ENCODE assay signal across 28 mouse cellular contexts in genomic region chr13:116948299-116948659, GRCm38 (mm10).
DNase-seq lines count a peak whose midpoint lies in the region; ATAC-seq and TF ChIP-seq lines count a peak whose summit lies in the region.
"Had no signal": no experiment of that assay in that cellular context is flagged by ENCODE, and none has a peak within 500 bp of the region (broad histone marks: within the 10 kb centered on the region; RNA-seq: fewer than 3 reads in every experiment).

No protein-coding gene starts in this region.

- 56% methylated on average over 5 of the region's 5 CpGs for WGBS in kidney, embryonic 14.5 days
- WGBS in lung, embryonic 14.5 days: 49% methylated on average over 5 of the region's 5 CpGs
- WGBS in lung, adult 2 months: 46% methylated on average over 5 of the region's 5 CpGs

- intact Hi-C loops in gastrocnemius, adult 2 months (cut with DNase I): no loop called here
- intact Hi-C loops in gastrocnemius, postnatal 14 days (cut with DNase I; ENCODE audit: low total_unique reads): no loop called here

- no peak for ATAC-seq in kidney, embryonic 14.5 days (ENCODE audit: low FRiP score, low TSS enrichment)
- ATAC-seq in lung, embryonic 14.5 days (ENCODE audit: insufficient read depth): peak; percentile 8; the same call in 1 of the 2 replicates
- ATAC-seq: forebrain, embryonic 16.5 days; inflammation-experienced regulatory T-cells, adult 6 months; midbrain, embryonic 13.5 days had no signal

- H3K9ac ChIP-seq in kidney, embryonic 14.5 days (ENCODE audit: low read depth, low read length): no peak overlapping the region
- no peak overlapping the region for H3K9ac ChIP-seq in lung, embryonic 14.5 days
- H3K9ac ChIP-seq: embryonic facial prominence, embryonic 13.5 days; heart, embryonic 12.5 days; hindbrain, embryonic 15.5 days; liver, embryonic 15.5 days; midbrain, embryonic 13.5 days; neural tube, embryonic 13.5 days had no signal

- DNase-seq in gastrocnemius, adult 2 months: no peak
- no peak for DNase-seq in gastrocnemius, postnatal 14 days
- DNase-seq in kidney, postnatal 36 days: no peak
- DNase-seq in lung, embryonic 14.5 days: no peak
- no peak for DNase-seq in lung, adult 2 months
- no peak for DNase-seq in adrenal gland, adult 8-10 months
- DNase-seq: adrenal gland, postnatal 25 days; cerebellum, adult 11-12 months; heart, postnatal 14 days; layer of hippocampus, adult 9-11 months; lung, postnatal 36 days; right cerebral cortex, postnatal 4 days; thymus, adult 18-20 months; thymus, postnatal 36 days had no signal

- H3K36me3 ChIP-seq in kidney, embryonic 14.5 days (ENCODE audit: control insufficient read depth, insufficient read depth, low read length): no peaks in the 10 kb centered on the region
- H3K36me3 ChIP-seq in lung, embryonic 14.5 days (ENCODE audit: insufficient read depth): no peaks in the 10 kb centered on the region
- H3K36me3 ChIP-seq: embryonic facial prominence, embryonic 13.5 days; heart, embryonic 12.5 days; hindbrain, embryonic 10.5 days; hindbrain, embryonic 15.5 days; liver, embryonic 15.5 days; midbrain, embryonic 13.5 days; neural tube, embryonic 13.5 days had no signal

- TF ChIP-seq POLR2A in lung, adult 2 months (IDR thresholded peaks at IDR 0.05; ENCODE audit: borderline replicate concordance, extremely low read depth, low read depth, low read length): no peak

- no peak for TF ChIP-seq CTCF in gastrocnemius, adult 2 months (IDR thresholded peaks at IDR 0.05)
- no peak for TF ChIP-seq CTCF in lung, embryonic 14.5 days (IDR thresholded peaks at IDR 0.05; ENCODE audit: low read depth)
- TF ChIP-seq CTCF in lung, adult 2 months (IDR thresholded peaks at IDR 0.05; ENCODE audit: insufficient read depth, low read length): no peak

- H3K9me3 ChIP-seq in kidney, embryonic 14.5 days (ENCODE audit: control insufficient read depth, low read length): no peaks in the 10 kb centered on the region
- H3K9me3 ChIP-seq in lung, embryonic 14.5 days (ENCODE audit: low read depth, low read length): no peaks in the 10 kb centered on the region
- H3K9me3 ChIP-seq: embryonic facial prominence, embryonic 13.5 days; heart, embryonic 12.5 days; hindbrain, embryonic 10.5 days; hindbrain, embryonic 15.5 days; liver, embryonic 15.5 days; megakaryocyte, embryonic 14.5 days; midbrain, embryonic 13.5 days; neural tube, embryonic 13.5 days had no signal

- H3K4me1 ChIP-seq in kidney, embryonic 14.5 days (ENCODE audit: control insufficient read depth, insufficient read depth, low read length): peaks cover 19% of the 10 kb centered on the region
- H3K4me1 ChIP-seq in lung, embryonic 14.5 days (ENCODE audit: insufficient read depth): no peaks in the 10 kb centered on the region; the same call in 1 of the 2 replicates
- no peaks in the 10 kb centered on the region for H3K4me1 ChIP-seq in lung, adult 2 months (ENCODE audit: control insufficient read depth, insufficient read depth, low read length)
- H3K4me1 ChIP-seq: hindbrain, embryonic 10.5 days; liver, embryonic 15.5 days; megakaryocyte, embryonic 14.5 days had no signal

- peak overlapping the region; percentile 6; the same call in 1 of the 2 replicates for H3K27ac ChIP-seq in gastrocnemius, adult 2 months
- peak overlapping the region; percentile 75 for H3K27ac ChIP-seq in kidney, embryonic 14.5 days (ENCODE audit: low read depth, low read length)
- no peak overlapping the region for H3K27ac ChIP-seq in lung, embryonic 14.5 days (ENCODE audit: low read depth)
- H3K27ac ChIP-seq: hindbrain, embryonic 10.5 days; hindbrain, embryonic 15.5 days; liver, embryonic 15.5 days; midbrain, embryonic 13.5 days; stomach, postnatal 0 days had no signal

- no peak overlapping the region for H3K4me2 ChIP-seq in kidney, embryonic 14.5 days (replicated peaks; ENCODE audit: low read depth, low read length)
- no peak overlapping the region for H3K4me2 ChIP-seq in lung, embryonic 14.5 days
- H3K4me2 ChIP-seq: embryonic facial prominence, embryonic 13.5 days; heart, embryonic 12.5 days; hindbrain, embryonic 15.5 days; liver, embryonic 15.5 days; midbrain, embryonic 13.5 days; neural tube, embryonic 13.5 days had no signal

- H3K27me3 ChIP-seq in kidney, embryonic 14.5 days (ENCODE audit: control insufficient read depth, insufficient read depth, low read length): no peaks in the 10 kb centered on the region
- no peaks in the 10 kb centered on the region for H3K27me3 ChIP-seq in lung, embryonic 14.5 days (ENCODE audit: insufficient read depth, low read length)
- H3K27me3 ChIP-seq: embryonic facial prominence, embryonic 13.5 days; heart, embryonic 12.5 days; hindbrain, embryonic 15.5 days; liver, embryonic 15.5 days; megakaryocyte, embryonic 14.5 days; midbrain, embryonic 13.5 days; neural tube, embryonic 13.5 days; Patski had no signal

- H3K4me3 ChIP-seq in gastrocnemius, adult 2 months: no peak overlapping the region
- no peak overlapping the region for H3K4me3 ChIP-seq in kidney, embryonic 14.5 days (ENCODE audit: low read length)
- H3K4me3 ChIP-seq in lung, embryonic 14.5 days (ENCODE audit: low read depth, low read length): no peak overlapping the region
- no peak overlapping the region for H3K4me3 ChIP-seq in lung, adult 2 months (replicated peaks; ENCODE audit: extremely low read depth, low read depth, low read length)
- H3K4me3 ChIP-seq: embryonic facial prominence, embryonic 13.5 days; erythroblast, embryonic 14.5 days; heart, embryonic 12.5 days; hindbrain, embryonic 10.5 days; hindbrain, embryonic 15.5 days; liver, embryonic 15.5 days; megakaryocyte, embryonic 14.5 days; midbrain, embryonic 13.5 days; neural tube, embryonic 13.5 days had no signal
